Mouse (Mus musculus) C2C12 (cell line): Measurements from ENCODE around the gene Gm37240.

Experiments
- CEBPB ChIP-seq: IDR thresholded peaks from one replicate; pipeline ENCODE4 v1.6.1; 2011; ENCODE audit warnings: low read depth, mild to moderate bottlenecking, control low read depth, moderate library complexity
- CTCF ChIP-seq: IDR thresholded peaks from one replicate; pipeline ENCODE4 v1.5.1; 2011; ENCODE audit not compliant: control insufficient read depth, insufficient read depth, insufficient read length
- MAX ChIP-seq: IDR thresholded peaks from one replicate; pipeline ENCODE4 v1.6.1; 2011; ENCODE audit warnings: mild to moderate bottlenecking, control low read depth
- MYOD1 ChIP-seq: IDR thresholded peaks from one replicate; pipeline ENCODE4 v1.6.1; 2011; ENCODE audit warnings: low read depth; ENCODE audit not compliant: control insufficient read depth, insufficient read length
- USF1 ChIP-seq: IDR thresholded peaks from one replicate; pipeline ENCODE4 v1.6.1; 2011; ENCODE audit warnings: low read depth, mild to moderate bottlenecking, control low read depth, moderate library complexity

DNA sequence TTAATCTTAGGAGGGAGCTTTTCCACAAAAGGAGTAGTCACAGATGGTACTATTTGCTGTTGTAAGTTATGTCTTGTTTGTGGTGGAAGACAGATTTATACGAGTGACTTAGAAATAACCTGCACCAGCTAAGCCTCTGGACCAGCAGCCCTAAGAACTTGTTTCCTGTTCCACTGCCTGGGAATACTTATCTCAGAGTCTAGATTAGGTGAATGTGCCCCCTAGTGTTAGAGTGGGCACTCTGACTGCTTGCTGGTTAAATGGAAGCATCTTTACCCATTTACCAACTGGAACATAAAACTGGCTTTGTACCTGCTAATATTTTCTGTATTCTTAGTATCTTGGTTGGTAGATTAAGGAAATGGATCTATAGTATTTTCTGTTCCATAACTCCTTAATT is 997.7 kb downstream of the Gm37240 start:
- no peak for TF ChIP-seq CTCF
- no peak for TF ChIP-seq USF1
- TF ChIP-seq CEBPB = no peak
- TF ChIP-seq MYOD1 = no peak
- TF ChIP-seq MAX = no peak
